Mouse (Mus musculus) hindbrain, embryonic 14.5 days (tissue): ENCODE measurements at regions not wholly inside any gene's neighbourhood (a gene's known extent, or its start where the extent isn't known, plus 50 kb on each side); places are given as distances from the start of the nearest gene placed in this dataset.
A peak's percentile ranks its signal among the peaks of the same experiment; 100 is the strongest.

Source experiments
- ATAC-seq: fragments of 200-750 bp; cut with Nextera tagmentation; 2 replicates; pipeline ENCODE4 v1.8.0; 2017; ENCODE audit warnings: moderate number of reproducible peaks, mild to moderate bottlenecking, moderate TSS enrichment, moderate library complexity; ENCODE audit not compliant: low FRiP score
- DNase-seq: peaks from one replicate; pipeline ENCODE4 v3.0.0-alpha.2; 2015; ENCODE audit warnings: low spot score
- H3K27ac ChIP-seq: fragments of 300-500 bp; sonication (generic); 2 replicates; pipeline ENCODE4 v1.5.1; 2014; ENCODE audit warnings: mild to moderate bottlenecking, moderate library complexity
- H3K27me3 ChIP-seq: fragments of 300-500 bp; sonication (generic); 2 replicates; pipeline ENCODE4 v1.6.1; 2014; ENCODE audit warnings: mild to moderate bottlenecking, low read length, mixed read lengths; ENCODE audit not compliant: control insufficient read depth, insufficient read depth
- H3K36me3 ChIP-seq: fragments of 300-500 bp; sonication (generic); replicated peaks from 2 replicates; pipeline ENCODE4 v1.6.1; 2014; ENCODE audit not compliant: control insufficient read depth, insufficient read depth
- H3K4me1 ChIP-seq: fragments of 300-500 bp; sonication (generic); replicated peaks from 2 replicates; pipeline ENCODE4 v1.6.1; 2014; ENCODE audit warnings: antibody characterized with exemption, low read length, mixed read lengths; ENCODE audit not compliant: control insufficient read depth, insufficient read depth
- H3K4me2 ChIP-seq: fragments of 300-500 bp; sonication (generic); replicated peaks from 2 replicates; pipeline ENCODE4 v1.6.1; 2014; ENCODE audit warnings: mild to moderate bottlenecking, moderate library complexity
- H3K4me3 ChIP-seq: fragments of 300-500 bp; sonication (generic); replicated peaks from 2 replicates; pipeline ENCODE4 v1.5.1; 2014; ENCODE audit warnings: mild to moderate bottlenecking, low read length
- H3K9ac ChIP-seq: fragments of 300-500 bp; sonication (generic); 2 replicates; pipeline ENCODE4 v1.6.1; 2014
- H3K9me3 ChIP-seq: fragments of 300-500 bp; sonication (generic); 2 replicates; pipeline ENCODE4 v1.6.1; 2016; ENCODE audit warnings: low read length; ENCODE audit not compliant: control insufficient read depth
- WGBS: fragments of 180-500 bp; shearing (Covaris S2); extraction: QIAGEN DNeasy Blood & Tissue Kit; methylation state at CpG from one replicate; pipeline ENCODE4 v1.1.7; 2014; 5-methylcytosine and 5-hydroxymethylcytosine counted together

DNA sequence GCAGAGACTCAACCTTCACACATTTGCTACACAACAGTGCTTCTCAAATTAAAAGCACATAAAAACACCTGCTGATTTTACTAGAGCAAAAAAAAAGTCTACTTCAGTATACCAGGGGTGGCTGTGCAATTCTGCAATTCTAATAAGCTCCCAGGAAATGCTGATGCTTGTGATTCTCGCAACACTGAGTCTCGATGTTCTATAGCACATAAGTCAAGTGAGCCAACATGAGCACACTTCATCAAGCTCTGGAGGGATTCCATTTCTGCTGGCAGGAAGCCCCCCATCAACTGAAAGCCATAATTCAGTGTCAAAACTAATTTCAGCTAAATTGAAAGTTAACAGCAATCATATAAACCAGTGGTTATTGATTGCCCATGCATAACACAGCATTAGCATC, 2676.7 kb upstream of the Gm6569 start:
- DNase-seq (no peak), ATAC-seq (0 out of 2 replicates have a peak, but pooled peaks have one; percentile 40)
- Histone ChIP-seq H3K9ac (no peak overlapping the region), H3K4me2 (no peak overlapping the region), H3K4me3 (no peak overlapping the region), H3K27ac (no peak overlapping the region), H3K36me3 (no peaks in the 10 kb centered on the region), H3K4me1 (no peaks in the 10 kb centered on the region), H3K27me3 (no peaks in the 10 kb centered on the region), H3K9me3 (no peaks in the 10 kb centered on the region)
- 63% methylated on average over 2 of the region's 2 CpGs for WGBS

DNA sequence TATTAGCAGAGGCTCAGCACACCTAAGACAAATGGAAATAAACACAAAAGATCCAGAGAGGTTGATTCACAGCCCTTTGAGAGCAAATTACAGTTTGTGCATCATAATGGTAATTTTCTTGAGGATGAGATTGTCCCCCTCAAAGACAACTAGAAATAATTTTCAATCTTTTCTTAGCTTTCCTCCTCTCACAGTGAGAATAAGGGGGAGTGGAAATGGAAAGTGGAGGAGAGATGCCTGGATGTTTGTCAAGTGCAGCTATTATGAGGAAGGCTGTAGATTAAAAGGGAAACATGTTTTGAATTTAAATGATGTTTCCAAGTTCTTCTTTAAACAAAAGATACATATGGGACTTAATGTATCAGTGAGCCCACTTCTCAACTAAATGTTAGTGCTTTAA, 2672.3 kb upstream of the Gm6569 start:
- Histone ChIP-seq H3K36me3 (no peaks in the 10 kb centered on the region), H3K4me1 (no peaks in the 10 kb centered on the region), H3K27ac (no peak overlapping the region), H3K4me3 (no peak overlapping the region), H3K9me3 (no peaks in the 10 kb centered on the region), H3K27me3 (no peaks in the 10 kb centered on the region), H3K4me2 (no peak overlapping the region), H3K9ac (no peak overlapping the region)
- DNase-seq (no peak), ATAC-seq (no peak)

DNA sequence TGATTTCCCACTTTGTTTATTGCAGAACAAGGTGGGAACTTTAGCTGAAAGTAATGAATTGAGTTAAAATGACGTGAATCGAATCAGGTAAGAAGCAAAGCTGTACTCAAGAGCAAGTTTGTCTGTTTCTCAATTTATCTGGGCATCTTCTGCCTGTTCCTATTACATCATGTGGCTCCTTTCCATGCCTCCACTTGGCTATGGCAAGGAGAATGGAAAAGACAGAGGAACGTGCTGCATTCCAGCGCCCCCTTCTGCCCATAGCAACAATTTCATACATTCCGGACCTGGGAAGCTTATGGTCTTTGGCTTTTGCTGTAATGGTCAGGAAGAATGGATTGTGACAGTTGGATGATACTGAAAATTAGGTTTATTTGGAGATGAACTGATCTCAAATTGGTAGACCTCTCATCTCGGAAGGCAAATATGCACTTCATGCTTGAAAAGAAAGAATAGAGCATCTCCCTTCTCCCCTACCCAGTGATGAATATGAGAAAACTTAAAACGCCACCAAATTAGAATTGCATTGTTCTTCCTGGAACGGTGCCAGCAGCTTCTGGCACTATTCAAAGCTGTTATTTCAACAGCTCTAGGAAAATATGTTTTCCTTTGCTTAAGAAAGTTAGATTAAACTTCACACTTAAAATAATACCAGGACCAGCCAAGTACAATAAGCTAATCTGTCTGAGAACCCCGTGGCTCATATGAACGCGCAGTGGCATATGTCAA, 2639.2 kb upstream of the Gm6569 start:
- no peak overlapping the region for H3K4me3 ChIP-seq
- no peak overlapping the region for H3K27ac ChIP-seq
- H3K36me3 ChIP-seq, result no peaks in the 10 kb centered on the region
- H3K4me1 ChIP-seq, result no peaks in the 10 kb centered on the region
- H3K9me3 ChIP-seq, result no peaks in the 10 kb centered on the region
- DNase-seq (peak; percentile 60), ATAC-seq (no peak)
- 52% methylated on average over 11 of the region's 11 CpGs for WGBS
- no peaks in the 10 kb centered on the region for H3K27me3 ChIP-seq
- no peak overlapping the region for H3K9ac ChIP-seq
- H3K4me2 ChIP-seq, result no peak overlapping the region

- Histone ChIP-seq H3K4me2 (no peak overlapping the region), H3K9ac (no peak overlapping the region), H3K36me3 (no peaks in the 10 kb centered on the region), H3K27me3 (no peaks in the 10 kb centered on the region), H3K4me1 (no peaks in the 10 kb centered on the region), H3K27ac (no peak overlapping the region), H3K4me3 (no peak overlapping the region), H3K9me3 (0 out of 2 replicates have a peak, but pooled peaks cover 6% of the 10 kb centered on the region)
- DNase-seq, result peak; percentile 91
- ATAC-seq, result peak; percentile 72; the same call in 1 of the 2 replicates
- WGBS, result 35% methylated on average over 9 of the region's 9 CpGs
Measured at GRCm38 (mm10) chr15:71240647-71241351, 2593.6 kb upstream of the Gm6569 start.

- no peaks in the 10 kb centered on the region for H3K9me3 ChIP-seq
- H3K4me2 ChIP-seq, result no peak overlapping the region
- H3K4me1 ChIP-seq, result no peaks in the 10 kb centered on the region
- H3K27ac ChIP-seq, result no peak overlapping the region
- no peaks in the 10 kb centered on the region for H3K36me3 ChIP-seq
- H3K9ac ChIP-seq, result no peak overlapping the region
- WGBS, result 86% methylated on average over 9 of the region's 9 CpGs
- H3K4me3 ChIP-seq, result no peak overlapping the region
- H3K27me3 ChIP-seq, result no peaks in the 10 kb centered on the region
- no peak for DNase-seq
- ATAC-seq, result no peak
Measured at GRCm38 (mm10) chr15:71243539-71243938, 2590.8 kb upstream of the Gm6569 start.

GRCm38 (mm10) chr15:71275876-71276565, 2558.3 kb upstream of the Gm6569 start:
- WGBS, result 63% methylated on average over 2 of the region's 2 CpGs
- H3K27ac ChIP-seq, result no peak overlapping the region
- peak; percentile 31 for DNase-seq
- H3K36me3 ChIP-seq, result no peaks in the 10 kb centered on the region
- H3K9me3 ChIP-seq, result no peaks in the 10 kb centered on the region
- H3K4me2 ChIP-seq, result no peak overlapping the region
- no peak overlapping the region for H3K9ac ChIP-seq
- H3K4me1 ChIP-seq, result no peaks in the 10 kb centered on the region; the same call in 1 of the 2 replicates
- no peaks in the 10 kb centered on the region for H3K27me3 ChIP-seq
- no peak overlapping the region for H3K4me3 ChIP-seq
- peak; percentile 71; the same call in 1 of the 2 replicates for ATAC-seq

DNA sequence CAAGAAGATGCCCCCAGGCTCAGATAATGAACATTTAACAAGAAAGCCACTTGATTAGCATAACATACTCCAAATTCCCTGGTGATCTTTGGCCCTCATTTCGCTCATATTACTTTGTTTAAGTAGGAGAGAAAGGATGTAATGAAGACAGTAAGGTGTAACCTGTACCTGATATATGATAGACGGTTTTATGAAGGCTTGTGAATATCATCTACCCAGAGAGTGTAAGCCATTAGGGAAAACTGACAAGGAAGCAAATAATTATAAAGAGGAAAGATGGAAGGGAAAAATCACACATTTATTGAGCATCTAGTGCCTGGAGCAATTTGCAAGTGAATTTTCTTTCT, 2557.8 kb upstream of the Gm6569 start:
- no peaks in the 10 kb centered on the region for H3K27me3 ChIP-seq
- H3K9me3 ChIP-seq, result no peaks in the 10 kb centered on the region
- no peaks in the 10 kb centered on the region; the same call in 1 of the 2 replicates for H3K4me1 ChIP-seq
- H3K27ac ChIP-seq, result no peak overlapping the region
- no peak overlapping the region for H3K4me3 ChIP-seq
- WGBS, result 49% methylated on average over 2 of the region's 2 CpGs
- H3K9ac ChIP-seq, result no peak overlapping the region
- DNase-seq, result no peak
- no peaks in the 10 kb centered on the region for H3K36me3 ChIP-seq
- no peak overlapping the region for H3K4me2 ChIP-seq
- ATAC-seq, result peak; percentile 31; the same call in 1 of the 2 replicates

DNA sequence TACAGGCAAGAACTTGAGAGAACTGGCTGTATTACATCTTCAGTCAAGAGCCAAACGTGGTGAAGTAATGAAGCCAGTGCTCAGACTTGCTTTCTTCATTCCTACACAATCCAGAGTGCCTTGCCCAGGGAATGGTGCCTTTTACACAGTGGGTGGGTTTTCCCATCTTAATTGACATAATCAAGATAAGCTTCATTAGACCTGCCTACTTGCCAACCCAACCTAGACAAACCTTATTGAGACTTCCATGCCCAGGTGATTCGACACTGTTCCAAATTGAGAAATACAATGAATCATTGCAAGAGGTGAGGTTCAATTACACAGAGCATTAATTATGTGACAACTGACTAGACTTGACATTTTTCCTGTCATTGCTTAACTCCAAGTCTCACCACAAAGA, 2557.0 kb upstream of the Gm6569 start:
- no peaks in the 10 kb centered on the region for H3K36me3 ChIP-seq
- H3K4me3 ChIP-seq, result no peak overlapping the region
- H3K27me3 ChIP-seq, result no peaks in the 10 kb centered on the region
- H3K9me3 ChIP-seq, result no peaks in the 10 kb centered on the region
- no peak overlapping the region for H3K27ac ChIP-seq
- no peak for DNase-seq
- H3K9ac ChIP-seq, result no peak overlapping the region
- 61% methylated on average over 2 of the region's 2 CpGs for WGBS
- ATAC-seq, result no peak
- H3K4me2 ChIP-seq, result no peak overlapping the region
- H3K4me1 ChIP-seq, result no peaks in the 10 kb centered on the region; the same call in 1 of the 2 replicates

- no peaks in the 10 kb centered on the region for H3K27me3 ChIP-seq
- ATAC-seq (no peak), DNase-seq (no peak)
- no peak overlapping the region for H3K4me2 ChIP-seq
- no peaks in the 10 kb centered on the region for H3K36me3 ChIP-seq
- no peak overlapping the region for H3K27ac ChIP-seq
- no peaks in the 10 kb centered on the region for H3K9me3 ChIP-seq
- no peak overlapping the region for H3K4me3 ChIP-seq
- 75% methylated on average over 3 of the region's 3 CpGs for WGBS
- no peak overlapping the region for H3K9ac ChIP-seq
- H3K4me1 ChIP-seq, result no peaks in the 10 kb centered on the region
Measured at GRCm38 (mm10) chr15:71283775-71284174, 2550.6 kb upstream of the Gm6569 start.
